Mouse (Mus musculus) heart, embryonic 14.5 days (tissue): ENCODE data around the gene Nemp2. TPM values are rescaled to one million over a fixed set of nuclear protein-coding genes. Genes with fewer than 3 reads are reported as not detected.

Experiments
- ATAC-seq: fragments of 200-750 bp; cut with Nextera tagmentation; 2 replicates; pipeline ENCODE4 v1.8.0; 2017; ENCODE audit warnings: low read depth, moderate TSS enrichment; ENCODE audit not compliant: insufficient number of reproducible peaks, insufficient read depth, low FRiP score
- H3K27ac ChIP-seq, 2 experiments: fragments of 200-500 bp in 1 of 2; fragments of 300-500 bp in 1 of 2; sonication (generic) in 1 of 2; replicated peaks in 1 of 2; 2 replicates each; pipeline ENCODE4 v1.5.1; 2012 to 2014; ENCODE audit warnings: low read depth in 2 of 2, low read length in 2 of 2, control low read depth in 1 of 2, mild to moderate bottlenecking in 1 of 2, mixed read lengths in 1 of 2; ENCODE audit not compliant: control insufficient read depth in 1 of 2, insufficient read depth in 1 of 2
- H3K27me3 ChIP-seq: fragments of 300-500 bp; sonication (generic); 2 replicates; pipeline ENCODE4 v1.6.1; 2014; ENCODE audit warnings: mild to moderate bottlenecking, low read length, control low read depth; ENCODE audit not compliant: control insufficient read depth, insufficient read depth
- H3K36me3 ChIP-seq: fragments of 300-500 bp; sonication (generic); 2 replicates; pipeline ENCODE4 v1.6.1; 2014; ENCODE audit warnings: mild to moderate bottlenecking, control low read depth, low read length, mixed read lengths; ENCODE audit not compliant: control insufficient read depth, insufficient read depth
- H3K4me1 ChIP-seq, 2 experiments: fragments of 200-500 bp in 1 of 2; fragments of 300-500 bp in 1 of 2; sonication (generic) in 1 of 2; 2 replicates each; pipeline ENCODE4 v1.6.1; 2012 to 2014; ENCODE audit warnings: low read length in 2 of 2, control low read depth in 1 of 2, mixed read lengths in 1 of 2; ENCODE audit not compliant: control insufficient read depth in 2 of 2, insufficient read depth in 2 of 2
- H3K4me2 ChIP-seq: fragments of 300-500 bp; sonication (generic); 2 replicates; pipeline ENCODE4 v1.6.1; 2014; ENCODE audit warnings: mild to moderate bottlenecking, low read length
- H3K4me3 ChIP-seq, 2 experiments: fragments of 200-500 bp in 1 of 2; fragments of 300-500 bp in 1 of 2; sonication (generic) in 1 of 2; 2 replicates each; pipeline ENCODE4 v1.5.1; 2012 to 2014; ENCODE audit warnings: low read length in 2 of 2, mild to moderate bottlenecking in 2 of 2, control low read depth in 1 of 2, low read depth in 1 of 2, moderate library complexity in 1 of 2; ENCODE audit not compliant: control insufficient read depth in 1 of 2, insufficient read depth in 1 of 2
- H3K9ac ChIP-seq: fragments of 300-500 bp; sonication (generic); 2 replicates; pipeline ENCODE4 v1.6.1; 2014; ENCODE audit warnings: mild to moderate bottlenecking, low read length
- H3K9me3 ChIP-seq: fragments of 300-500 bp; sonication (generic); 2 replicates; pipeline ENCODE4 v1.6.1; 2016; ENCODE audit warnings: low read length, control low read depth; ENCODE audit not compliant: control insufficient read depth
- WGBS: fragments of 180-500 bp; shearing (Covaris S2); extraction: QIAGEN DNeasy Blood & Tissue Kit; methylation state at CpG from one replicate; pipeline ENCODE4 v1.1.7; 2014; 5-methylcytosine and 5-hydroxymethylcytosine counted together
- polyA plus RNA-seq: library from polyadenylated mRNA; unstranded; fragments of >200 nt; fragmentation: Nextera tagmentation; extraction: Ambion mirVana; gene quantifications from 2 replicates; pipeline ENCODE4 v1.2.1, GENCODE M21; 2014

The Nemp2 gene
- 5.6 and 6.3 TPM in 2 replicates for polyA plus RNA-seq

- Histone ChIP-seq H3K36me3 (no peaks in the 10 kb centered on the region), H3K27me3 (no peaks in the 10 kb centered on the region), H3K27ac (peak within 1 kb of the TSS; percentile 51 to 72), H3K4me2 (peak within 1 kb of the TSS; percentile 63), H3K4me1 (peaks cover 0 to 11% of the 10 kb centered on the region in 2 experiments; a peak in 3 of 4 replicates), H3K9ac (peak within 1 kb of the TSS; percentile 78), H3K4me3 (peak within 1 kb of the TSS; percentile 69 to 77), H3K9me3 (no peaks in the 10 kb centered on the region)
- under 1% methylated on average over 35 of the region's 44 CpGs for WGBS
- ATAC-seq, result peak; percentile 85
These were observed at the start of gene Nemp2 for GRCm38 (mm10) chr1:52630248-52630936. TSS of gene Nemp2 (plus strand) at chr1:52630703.

- Histone ChIP-seq H3K4me3 (no peak overlapping the region), H3K36me3 (no peaks in the 10 kb centered on the region), H3K9ac (no peak overlapping the region), H3K4me2 (no peak overlapping the region), H3K9me3 (no peaks in the 10 kb centered on the region), H3K27ac (no peak overlapping the region), H3K4me1 (peaks cover 7 to 15% of the 10 kb centered on the region in 2 experiments), H3K27me3 (no peaks in the 10 kb centered on the region)
- 79% methylated on average over 3 of the region's 6 CpGs for WGBS
- no peak for ATAC-seq
These were observed 48.8 kb upstream of the Nemp2 start for GRCm38 (mm10) chr1:52581744-52582143.

DNA sequence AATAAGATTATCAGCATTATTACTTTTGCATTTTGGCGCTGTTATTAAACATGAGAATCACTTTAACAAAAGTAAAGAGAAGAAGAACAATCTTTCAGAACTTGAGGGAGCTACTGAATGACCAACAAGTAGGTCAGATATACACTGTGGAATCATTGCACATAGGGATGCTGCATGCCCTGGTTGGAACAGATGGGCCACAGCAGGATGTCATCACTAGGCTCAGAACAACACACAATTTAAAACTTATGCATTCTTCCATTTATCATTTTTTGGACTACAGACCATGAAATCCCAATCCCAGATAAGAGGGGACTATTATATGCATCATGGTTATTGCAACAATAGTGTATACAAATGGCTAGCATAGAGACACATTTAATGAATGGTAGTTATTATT, 47.6 kb upstream of the Nemp2 start:
- no peak overlapping the region for H3K4me3 ChIP-seq
- H3K9me3 ChIP-seq, result no peaks in the 10 kb centered on the region
- peaks cover 6 to 12% of the 10 kb centered on the region in 2 experiments for H3K4me1 ChIP-seq
- H3K27ac ChIP-seq, result no peak overlapping the region
- WGBS, result 89% methylated on average over 1 of the region's 1 CpGs
- no peak overlapping the region for H3K9ac ChIP-seq
- no peak for ATAC-seq
- no peaks in the 10 kb centered on the region for H3K27me3 ChIP-seq
- no peak overlapping the region for H3K4me2 ChIP-seq
- H3K36me3 ChIP-seq, result no peaks in the 10 kb centered on the region

GRCm38 (mm10) chr1:52596982-52597646, 33.4 kb upstream of the Nemp2 start:
- 0 out of 4 replicates have a peak overlapping the region, but pooled peaks of 1 of the 2 experiments have one; percentile 19 for H3K27ac ChIP-seq

GRCm38 (mm10) chr1:52597761-52598160, 32.7 kb upstream of the Nemp2 start:
- Histone ChIP-seq H3K9ac (no peak overlapping the region), H3K27me3 (no peaks in the 10 kb centered on the region), H3K4me1 (no peaks in the 10 kb centered on the region; a peak in 1 of 4 replicates), H3K36me3 (no peaks in the 10 kb centered on the region), H3K4me2 (peak overlapping the region; percentile 54), H3K4me3 (peak overlapping the region; percentile 19 to 25; a peak in 2 of 4 replicates), H3K9me3 (no peaks in the 10 kb centered on the region), H3K27ac (no peak overlapping the region)
- ATAC-seq, result no peak
- WGBS, result 34% methylated on average over 11 of the region's 11 CpGs

More at GRCm38 (mm10) chr1:52596982-52597646, 33.4 kb upstream of the Nemp2 start:
- Histone ChIP-seq H3K9ac (no peak overlapping the region), H3K9me3 (no peaks in the 10 kb centered on the region), H3K4me3 (no peak overlapping the region), H3K27me3 (no peaks in the 10 kb centered on the region), H3K4me1 (no peaks in the 10 kb centered on the region; a peak in 1 of 4 replicates), H3K4me2 (peak overlapping the region; percentile 54), H3K36me3 (no peaks in the 10 kb centered on the region)
- ATAC-seq, result no peak
- 62% methylated on average over 11 of the region's 11 CpGs for WGBS

GRCm38 (mm10) chr1:52598361-52598760, 32.1 kb upstream of the Nemp2 start:
- no peak overlapping the region for H3K4me2 ChIP-seq
- no peaks in the 10 kb centered on the region for H3K36me3 ChIP-seq
- H3K27me3 ChIP-seq, result no peaks in the 10 kb centered on the region
- WGBS, result 76% methylated on average over 4 of the region's 4 CpGs
- H3K9ac ChIP-seq, result no peak overlapping the region
- H3K4me1 ChIP-seq, result no peaks in the 10 kb centered on the region; a peak in 1 of 4 replicates
- H3K9me3 ChIP-seq, result no peaks in the 10 kb centered on the region
- H3K4me3 ChIP-seq, result no peak overlapping the region
- no peak for ATAC-seq
- no peak overlapping the region for H3K27ac ChIP-seq

DNA sequence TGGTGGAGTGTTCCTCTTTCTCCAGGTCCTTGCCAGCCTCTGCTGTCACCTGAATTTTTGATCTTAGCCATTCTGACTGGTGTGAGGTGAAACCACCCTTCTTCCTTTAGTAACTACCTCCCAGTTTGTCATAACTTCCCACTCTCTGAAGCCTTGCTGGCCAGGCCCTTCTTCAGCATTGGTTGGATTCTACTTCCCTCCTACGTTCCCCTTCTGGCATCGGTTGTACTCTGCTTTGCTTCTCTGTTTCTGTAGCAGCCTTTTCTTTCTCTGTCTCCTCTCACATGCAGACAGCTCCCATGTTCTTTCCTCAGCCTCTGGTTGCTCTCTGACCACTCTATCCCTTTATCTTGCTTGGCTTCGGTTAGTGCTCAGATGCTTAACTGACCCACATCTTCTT, 29.0 kb upstream of the Nemp2 start:
- WGBS, result 70% methylated on average over 3 of the region's 3 CpGs
- H3K9me3 ChIP-seq, result peaks cover 7% of the 10 kb centered on the region; the same call in 1 of the 2 replicates
- H3K4me3 ChIP-seq, result no peak overlapping the region
- no peak overlapping the region for H3K4me2 ChIP-seq
- no peak for ATAC-seq
- H3K27ac ChIP-seq, result no peak overlapping the region
- H3K36me3 ChIP-seq, result no peaks in the 10 kb centered on the region
- no peaks in the 10 kb centered on the region; a peak in 1 of 4 replicates for H3K4me1 ChIP-seq
- H3K9ac ChIP-seq, result no peak overlapping the region
- no peaks in the 10 kb centered on the region for H3K27me3 ChIP-seq
